Comparison of ENCODE assay signal across 18 mouse cellular contexts in the genomic region with DNA sequence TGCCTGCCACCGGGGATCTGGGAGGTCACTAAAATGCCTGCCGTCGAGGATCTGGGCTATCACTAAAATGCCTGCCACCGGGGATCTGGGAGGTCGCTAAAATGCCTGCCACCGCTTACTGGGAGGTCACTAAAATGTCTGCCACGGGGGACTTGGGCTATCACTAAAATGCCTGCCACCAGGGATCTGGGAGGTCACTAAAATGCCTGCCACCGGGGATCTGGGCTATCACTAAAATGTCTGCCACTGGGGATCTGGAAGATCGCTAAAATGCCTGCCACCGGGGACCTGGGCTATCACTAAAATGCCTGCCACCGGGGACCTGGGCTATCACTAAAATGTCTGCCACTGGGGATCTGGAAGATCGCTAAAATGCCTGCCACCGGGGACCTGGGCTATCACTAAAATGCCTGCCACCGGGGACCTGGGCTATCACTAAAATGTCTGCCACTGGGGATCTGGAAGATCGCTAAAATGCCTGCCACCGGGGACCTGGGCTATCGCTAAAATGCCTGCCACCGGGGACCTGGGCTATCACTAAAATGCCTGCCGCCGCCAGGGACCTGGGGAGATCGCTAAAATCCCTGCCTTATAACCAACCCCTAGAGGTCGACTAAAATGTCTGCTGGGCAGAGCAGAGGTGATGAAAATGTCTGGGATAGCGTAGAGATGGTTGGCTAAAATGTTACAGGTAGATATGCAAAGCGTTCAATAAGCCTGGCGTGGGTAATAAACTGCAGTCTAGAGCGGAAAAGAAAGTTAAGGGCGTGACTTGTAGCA. TPM values are rescaled to one million over a fixed set of nuclear protein-coding genes. Genes with fewer than 3 reads are reported as not detected.
"Had no signal": no experiment of that assay in that cellular context is flagged by ENCODE, and none has a peak within 500 bp of the region (broad histone marks: within the 10 kb centered on the region; RNA-seq: fewer than 3 reads in every experiment).

No protein-coding gene starts in this region.

RNA-seq across cellular contexts. Expression of gene Gm26992, which starts 27.3 kb away (rescaled TPM):
- total RNA-seq: monocyte, adult 5-6 weeks; neutrophil, adult 5-6 weeks had no signal
- polyA plus RNA-seq: liver, postnatal 0 days; lung, embryonic 15.5 days; lung, postnatal 0 days; macrophage; midbrain, embryonic 11.5 days; midbrain, embryonic 13.5 days; midbrain, embryonic 15.5 days; midbrain, postnatal 0 days; neural tube, embryonic 12.5 days; neural tube, embryonic 14.5 days; spleen, adult 2 months; stomach, embryonic 15.5 days; stomach, postnatal 0 days; thymus, postnatal 0 days had no signal

RNA-seq across cellular contexts. Expression of gene Tsx, which starts 34.9 kb away (rescaled TPM):
- total RNA-seq: megakaryocyte progenitor cell, adult 5-6 weeks; midbrain, postnatal 0 days; monocyte, adult 5-6 weeks; neutrophil, adult 5-6 weeks had no signal
- polyA plus RNA-seq: liver, postnatal 0 days; lung, adult 2 months; macrophage; spleen, adult 2 months; stomach, postnatal 0 days had no signal
